Mouse (Mus musculus) mesoderm, embryonic 11.5 days (tissue): ENCODE results near the gene Glipr2.
A peak's percentile ranks its signal among the peaks of the same experiment; 100 is the strongest.

Source experiments
- DNase-seq: peaks from one replicate; pipeline ENCODE4 v3.0.0-alpha.2; 2012; ENCODE audit warnings: low read depth, low spot score

The Glipr2 gene

GRCm38 (mm10) chr4:43970393-43971330, 13.5 kb downstream of the Glipr2 start:
- DNase-seq = no peak

- DNase-seq = no peak
Observed at GRCm38 (mm10) chr4:43971541-43972136, 14.4 kb downstream of the Glipr2 start.

- DNase-seq = peak; percentile 72
Observed at GRCm38 (mm10) chr4:43972137-43972591, 15.0 kb downstream of the Glipr2 start.

GRCm38 (mm10) chr4:43973526-43973981, 16.4 kb downstream of the Glipr2 start:
- DNase-seq = no peak

- no peak for DNase-seq
Observed at GRCm38 (mm10) chr4:43974914-43975616, 17.9 kb downstream of the Glipr2 start.

- no peak for DNase-seq
Observed at GRCm38 (mm10) chr4:43976223-43976740, 19.1 kb downstream of the Glipr2 start.

GRCm38 (mm10) chr4:43978521-43979443, 21.6 kb downstream of the Glipr2 start:
- DNase-seq = peak; percentile 36

- DNase-seq = no peak
Observed at GRCm38 (mm10) chr4:43979746-43980145, 22.5 kb downstream of the Glipr2 start.

GRCm38 (mm10) chr4:43980236-43980635, 23.0 kb downstream of the Glipr2 start:
- no peak for DNase-seq

GRCm38 (mm10) chr4:43980846-43981245, 23.6 kb downstream of the Glipr2 start:
- DNase-seq = no peak

- DNase-seq = no peak
Observed at GRCm38 (mm10) chr4:43981251-43981650, 24.1 kb downstream of the Glipr2 start.

GRCm38 (mm10) chr4:43982053-43982732, 25.0 kb downstream of the Glipr2 start:
- peak; percentile 95 for DNase-seq

- no peak for DNase-seq
Observed at GRCm38 (mm10) chr4:43983181-43983580, 26.0 kb downstream of the Glipr2 start, which contains the start of gene Ccin. Gene Ccin (plus strand): TSS chr4:43983483.

GRCm38 (mm10) chr4:43983756-43984155, 26.6 kb downstream of the Glipr2 start:
- DNase-seq = no peak

- no peak for DNase-seq
Observed at GRCm38 (mm10) chr4:43984326-43984725, 27.1 kb downstream of the Glipr2 start.

- no peak for DNase-seq
Observed at GRCm38 (mm10) chr4:43988976-43989375, 31.8 kb downstream of the Glipr2 start.

- DNase-seq = no peak
Observed at GRCm38 (mm10) chr4:43993072-43993471, 35.9 kb downstream of the Glipr2 start.

- DNase-seq = no peak
Observed at GRCm38 (mm10) chr4:43994342-43994741, 37.1 kb downstream of the Glipr2 start.

- no peak for DNase-seq
Observed at GRCm38 (mm10) chr4:44003622-44004021, 46.4 kb downstream of the Glipr2 start.

- DNase-seq = no peak
Observed at GRCm38 (mm10) chr4:44004126-44004525, 46.9 kb downstream of the Glipr2 start, which contains the start of gene Clta. Gene Clta (plus strand): TSS chr4:44004452.
